Mouse (Mus musculus): ENCODE measurements around the gene Lrrc4.

Gene Lrrc4

DNA sequence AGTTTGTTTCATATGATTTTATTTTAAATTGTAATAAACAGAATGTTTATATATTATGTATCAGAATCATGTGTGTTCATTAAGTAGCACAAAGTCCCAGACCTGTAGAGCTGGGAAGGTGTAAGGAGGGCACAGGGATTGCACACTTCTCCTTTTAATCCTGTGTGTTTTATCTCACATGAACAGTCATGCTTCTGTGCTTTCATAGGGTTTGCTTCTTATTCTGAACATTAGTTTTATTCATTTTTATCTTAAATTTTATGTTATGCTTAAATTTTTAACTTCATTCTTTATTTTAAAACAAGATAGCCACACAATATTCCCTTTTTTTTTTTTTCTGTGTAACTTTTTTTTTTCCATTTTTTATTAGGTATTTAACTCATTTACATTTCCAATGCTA lies 186.3 kb downstream of the Lrrc4 start:
- DNase-seq: no peak

DNA sequence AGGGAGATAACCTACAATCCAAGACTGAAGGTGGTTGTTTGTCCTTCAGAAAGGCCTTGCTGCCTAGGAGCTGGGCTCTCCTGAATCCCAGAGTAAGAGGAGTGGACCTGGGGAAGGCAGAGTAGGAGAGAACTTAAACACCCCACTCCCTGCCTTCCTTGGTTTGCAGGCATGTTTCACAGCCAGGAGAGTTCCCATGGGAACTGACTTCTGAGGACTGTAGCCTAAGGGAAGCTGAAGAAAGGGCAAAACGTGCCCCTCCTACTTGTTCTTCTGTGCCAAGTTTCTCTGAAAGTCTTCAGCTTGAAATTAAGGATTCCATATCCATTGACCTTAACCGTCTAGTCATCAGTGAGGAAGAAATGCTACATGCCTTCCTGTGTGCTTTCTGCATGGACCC lies 188.6 kb downstream of the Lrrc4 start:
- DNase-seq: no peak

DNA sequence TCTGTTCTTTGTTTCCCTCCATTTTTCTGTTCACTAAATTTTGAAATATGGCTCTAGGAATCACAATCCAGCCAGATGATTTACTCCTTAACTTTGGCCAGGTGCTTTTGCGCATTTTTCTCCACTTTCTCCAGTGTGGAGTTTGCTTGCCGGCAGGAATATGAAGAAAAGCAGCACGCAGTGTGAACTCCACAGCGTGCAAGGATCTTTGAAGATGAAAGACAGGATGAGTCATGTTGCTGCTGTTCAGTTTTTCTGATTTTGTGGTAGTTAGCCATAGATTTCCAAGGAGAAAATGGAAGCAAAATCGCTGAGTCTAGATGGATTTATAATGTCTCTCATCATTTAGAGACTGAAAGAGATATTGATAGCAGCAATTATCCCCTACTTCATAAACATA lies 191.5 kb downstream of the Lrrc4 start:
- no peak for DNase-seq

GRCm38 (mm10) chr6:28635531-28636348 lies 195.8 kb downstream of the Lrrc4 start:
- no peak for DNase-seq

DNA sequence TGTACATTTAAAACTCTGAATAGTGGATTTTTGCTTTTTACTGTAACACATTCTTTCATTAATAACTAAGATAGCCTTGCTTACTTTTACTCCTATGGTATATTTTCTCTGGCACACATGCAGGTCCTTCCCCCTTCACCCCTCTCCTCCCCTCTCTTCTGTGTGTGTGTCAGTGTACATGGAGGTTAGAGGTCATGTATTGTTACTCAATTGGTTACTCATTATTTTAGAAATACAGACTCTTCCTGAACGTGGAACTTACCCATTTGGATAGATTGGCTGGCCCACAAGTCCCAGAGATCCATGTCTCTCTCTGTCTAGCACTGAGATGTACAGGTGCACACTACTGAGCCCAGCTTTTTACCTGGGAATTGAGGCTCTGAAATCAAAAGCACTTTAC lies 196.5 kb downstream of the Lrrc4 start:
- no peak for DNase-seq

DNA sequence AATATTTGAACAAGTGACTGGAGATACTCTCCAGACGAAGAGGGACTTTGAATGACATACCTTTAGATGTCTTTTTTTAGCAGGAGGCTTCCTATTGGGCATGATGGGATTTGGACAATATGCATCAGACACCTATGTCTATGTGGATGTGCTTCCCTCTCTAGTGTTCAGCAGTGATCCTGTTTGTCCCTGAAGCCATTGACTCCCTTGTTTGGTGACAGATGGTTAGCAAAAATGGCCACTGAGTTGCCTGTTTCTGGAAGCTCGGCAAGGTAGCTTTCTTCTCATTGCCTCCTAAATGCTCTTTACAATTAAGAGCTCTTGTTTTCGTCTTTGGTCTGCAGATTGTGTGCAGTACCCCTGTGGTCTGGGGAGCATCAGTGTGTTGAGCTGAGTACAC lies 197.9 kb downstream of the Lrrc4 start:
- DNase-seq: no peak

- DNase-seq: no peak
These were observed 198.4 kb downstream of the Lrrc4 start for GRCm38 (mm10) chr6:28633120-28633519.

DNA sequence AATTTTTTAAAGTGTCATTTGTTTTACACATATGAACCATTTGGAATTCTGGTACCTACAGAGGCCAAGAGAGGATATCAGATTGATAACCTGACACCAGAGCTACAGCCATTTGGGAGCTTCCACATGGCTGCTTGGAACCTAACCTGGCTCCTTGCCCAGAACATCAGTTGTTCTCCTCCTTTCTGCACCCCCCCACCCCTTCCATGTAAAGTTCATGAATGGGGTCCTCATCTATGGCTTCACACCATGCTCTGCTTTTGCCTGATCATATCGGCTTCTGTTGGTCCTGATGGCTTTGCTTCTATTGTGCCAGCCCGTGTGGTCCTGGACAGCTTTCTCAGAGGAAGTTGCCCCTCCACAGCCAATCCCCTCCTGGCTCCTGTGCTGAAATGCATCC lies 200.6 kb downstream of the Lrrc4 start:
- DNase-seq: no peak

GRCm38 (mm10) chr6:28629866-28630265 lies 201.7 kb downstream of the Lrrc4 start:
- no peak for DNase-seq

- DNase-seq: no peak
These were observed 203.1 kb downstream of the Lrrc4 start for GRCm38 (mm10) chr6:28628408-28628807.

- no peak for DNase-seq
These were observed 208.6 kb downstream of the Lrrc4 start for GRCm38 (mm10) chr6:28622963-28623362.

DNA sequence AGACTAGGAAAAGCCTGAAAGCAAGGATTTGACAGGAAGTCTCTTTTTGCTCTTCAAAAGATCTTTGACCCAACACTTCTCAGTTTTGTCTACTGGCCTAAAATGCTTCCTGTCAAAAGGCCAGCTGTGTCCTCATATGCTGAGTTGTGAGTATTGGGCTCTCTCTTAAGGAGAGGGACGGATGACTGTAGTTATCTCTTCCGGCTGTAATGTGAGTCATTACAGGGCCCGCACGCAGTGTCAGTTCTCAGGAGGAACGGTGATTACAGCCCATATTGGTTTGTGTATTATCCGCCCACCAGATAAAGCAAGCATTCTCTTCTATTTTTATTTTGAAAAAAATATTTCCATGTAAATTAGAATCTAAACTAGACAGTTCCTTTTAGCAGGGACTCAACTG lies 209.0 kb downstream of the Lrrc4 start:
- no peak for DNase-seq

DNA sequence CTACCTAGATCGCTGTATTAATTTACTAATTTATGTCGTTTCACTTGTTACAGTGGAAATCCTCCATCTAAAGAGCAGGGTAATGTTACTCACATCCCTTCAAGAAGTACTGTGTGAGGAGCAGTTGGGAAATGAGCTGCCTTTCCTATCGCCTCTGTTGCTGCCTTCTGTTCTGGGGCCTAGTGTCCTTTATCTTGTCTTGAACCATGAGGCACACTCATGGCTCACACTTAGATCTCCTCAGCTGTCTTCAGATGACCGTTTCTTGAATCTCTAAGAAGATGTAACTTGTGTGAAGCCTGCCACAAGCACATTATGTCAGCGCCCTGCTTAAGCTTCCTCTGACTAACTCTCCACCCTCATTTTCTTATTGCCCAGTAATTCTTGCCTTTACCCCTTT lies 209.6 kb downstream of the Lrrc4 start:
- DNase-seq: no peak

DNA sequence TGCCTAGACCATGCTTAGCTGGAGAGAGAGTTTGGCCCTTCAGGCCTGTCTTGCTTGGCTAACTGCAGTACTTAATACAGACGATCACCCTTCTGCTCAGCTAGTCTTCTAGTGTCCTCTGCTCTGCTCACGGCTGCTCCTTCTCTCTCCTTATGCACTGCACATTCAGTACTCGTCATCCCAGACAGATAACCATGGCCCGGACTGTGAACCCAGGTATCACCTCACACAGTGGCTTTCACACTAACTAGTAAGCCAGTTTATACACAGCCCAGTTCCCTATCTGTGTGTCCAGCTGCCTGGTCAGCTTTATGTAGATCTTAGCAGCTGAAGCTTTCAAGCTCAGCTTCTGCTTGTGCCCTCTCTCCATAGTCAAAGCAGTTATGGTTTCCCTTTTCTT lies 210.1 kb downstream of the Lrrc4 start:
- DNase-seq: no peak

DNA sequence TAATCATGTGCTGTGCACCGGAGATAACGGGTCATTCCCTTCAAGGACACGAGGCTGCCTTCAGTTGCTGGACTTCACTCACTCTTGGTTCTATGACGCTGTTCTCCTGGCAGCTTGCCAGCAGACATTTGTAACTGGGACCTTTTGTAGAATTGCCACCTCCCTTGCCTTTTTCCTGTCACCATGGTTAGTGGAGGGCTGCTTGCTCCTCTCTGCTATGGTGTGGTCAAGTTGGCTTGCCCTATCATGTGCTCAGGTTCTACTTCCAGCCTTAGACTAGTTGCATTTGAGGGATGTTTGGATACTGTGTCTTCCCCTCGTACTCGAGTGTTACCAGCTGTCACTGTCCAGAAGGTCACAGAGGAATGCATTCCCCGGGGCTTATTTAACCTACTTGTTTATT lies 212.8 kb downstream of the Lrrc4 start:
- peak; percentile 49 for DNase-seq

GRCm38 (mm10) chr6:28618299-28618698 lies 213.2 kb downstream of the Lrrc4 start:
- DNase-seq: no peak

GRCm38 (mm10) chr6:28615966-28616365 lies 215.6 kb downstream of the Lrrc4 start:
- no peak for DNase-seq

DNA sequence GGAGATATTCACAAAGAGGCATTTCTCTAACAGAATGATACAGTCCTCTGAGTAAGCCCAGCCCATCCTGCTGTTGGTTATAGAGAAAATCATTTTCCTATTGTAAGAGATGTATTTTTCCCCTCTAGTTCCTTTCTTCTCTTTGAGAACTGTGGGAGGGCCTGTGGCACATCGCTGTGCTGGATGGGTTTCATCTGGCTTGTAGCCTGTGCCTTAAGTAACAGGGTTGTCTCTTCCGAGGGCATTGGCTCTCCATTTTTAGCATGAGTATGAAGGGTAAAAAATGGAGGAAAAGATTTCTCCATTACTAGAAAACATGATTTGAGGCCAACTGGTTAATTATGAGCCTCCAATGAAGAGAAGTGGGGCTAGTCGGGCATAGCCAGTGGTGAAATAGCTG lies 216.1 kb downstream of the Lrrc4 start:
- no peak for DNase-seq

DNA sequence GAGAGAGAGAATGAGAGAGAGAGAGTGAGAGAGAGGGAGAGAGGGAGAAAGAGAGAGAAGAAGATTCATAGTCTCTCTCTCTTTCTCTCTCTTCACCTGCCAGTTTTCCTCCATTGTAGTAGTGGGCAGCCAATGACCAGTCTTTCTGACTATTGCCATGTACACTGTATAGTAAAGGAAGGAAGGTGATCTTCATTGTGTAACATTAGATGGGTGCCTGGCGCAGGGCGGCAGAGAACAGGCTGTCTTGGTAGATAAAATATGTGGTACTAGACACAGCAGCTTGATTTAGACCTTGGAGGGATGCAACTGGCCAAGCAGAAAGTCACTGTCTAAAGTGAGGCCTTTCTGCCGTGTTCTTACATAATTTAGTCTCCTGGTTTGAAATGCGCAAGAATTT lies 216.7 kb downstream of the Lrrc4 start:
- no peak for DNase-seq

DNA sequence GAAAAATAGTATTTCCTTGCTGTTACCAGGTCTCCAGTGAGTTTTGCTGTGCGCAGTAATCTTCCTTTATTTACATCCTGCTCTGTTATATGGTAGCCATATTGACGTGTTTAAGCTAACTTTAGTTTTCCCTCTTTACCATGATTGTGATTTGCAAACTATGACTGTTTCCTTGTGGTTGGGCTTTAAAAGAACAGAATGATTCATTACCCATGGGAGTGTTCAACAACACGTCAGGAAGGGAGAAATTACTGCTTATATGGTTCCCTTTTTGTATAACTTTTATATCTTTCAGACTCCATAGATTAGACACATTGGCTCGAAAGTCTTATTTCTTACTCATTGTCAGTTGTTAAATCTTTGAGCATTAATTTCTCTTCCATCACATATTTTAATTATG lies 218.1 kb downstream of the Lrrc4 start:
- no peak for DNase-seq

Measured in right cerebral cortex, postnatal 14 days (tissue).